Mouse (Mus musculus): Measurements from ENCODE around the gene Tnfsf9.

DNA sequence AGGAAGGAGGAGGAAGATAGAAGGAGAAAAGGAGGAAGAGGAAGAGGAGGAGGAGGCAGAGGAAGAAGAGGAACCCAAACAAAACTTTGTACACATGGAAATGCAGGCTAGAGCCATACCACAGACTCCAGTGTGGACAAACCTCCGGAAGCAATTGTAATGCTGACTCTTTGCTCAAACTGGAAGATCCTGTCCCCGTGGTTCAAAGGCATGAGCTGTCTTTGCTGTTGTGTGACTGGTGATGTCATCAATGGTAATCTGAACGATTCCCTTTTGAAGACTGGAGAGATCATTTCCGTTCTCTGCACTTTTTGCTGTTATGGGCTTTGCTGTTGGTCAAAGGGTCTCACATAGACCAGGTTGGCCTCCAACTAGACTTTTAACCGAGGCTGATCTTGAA lies 6.8 kb upstream of the Tnfsf9 start:
- no peak for TF ChIP-seq TAL1 (IDR thresholded peaks at IDR 0.05; ENCODE audit: low read length)
- TF ChIP-seq GATA1 (IDR thresholded peaks at IDR 0.05; ENCODE audit: low read length), result no peak
